Mouse (Mus musculus) kidney, postnatal 0 days (tissue): ENCODE measurements around the gene Cops3. TPM values are rescaled to one million over a fixed set of nuclear protein-coding genes. Genes with fewer than 3 reads are reported as not detected.
A peak's percentile ranks its signal among the peaks of the same experiment; 100 is the strongest.

ENCODE experiments used
- ATAC-seq: fragments of 200-750 bp; cut with Nextera tagmentation; replicated peaks from 2 replicates; pipeline ENCODE4 v1.8.0; 2017; ENCODE audit warnings: low read depth, moderate number of reproducible peaks, moderate TSS enrichment, moderate library complexity; ENCODE audit not compliant: low FRiP score
- DNase-seq: peaks from one replicate; pipeline ENCODE4 v3.0.0-alpha.2; 2016; ENCODE audit warnings: low spot score
- H3K27ac ChIP-seq: fragments of 300-500 bp; sonication (generic); 2 replicates; pipeline ENCODE4 v1.5.1; 2014; ENCODE audit warnings: mild to moderate bottlenecking
- H3K27me3 ChIP-seq: fragments of 300-500 bp; sonication (generic); 2 replicates; pipeline ENCODE4 v1.6.1; 2014; ENCODE audit warnings: low read length, mixed read lengths; ENCODE audit not compliant: insufficient read depth
- H3K36me3 ChIP-seq: fragments of 300-500 bp; sonication (generic); 2 replicates; pipeline ENCODE4 v1.6.1; 2014; ENCODE audit warnings: low read length, mixed read lengths; ENCODE audit not compliant: insufficient read depth
- H3K4me1 ChIP-seq: fragments of 300-500 bp; sonication (generic); replicated peaks from 2 replicates; pipeline ENCODE4 v1.6.1; 2014; ENCODE audit warnings: antibody characterized with exemption, low read length, mixed read lengths; ENCODE audit not compliant: insufficient read depth
- H3K4me2 ChIP-seq: fragments of 300-500 bp; sonication (generic); 2 replicates; pipeline ENCODE4 v1.6.1; 2014; ENCODE audit warnings: mild to moderate bottlenecking, low read length, moderate library complexity, mixed read lengths
- H3K4me3 ChIP-seq: fragments of 300-500 bp; sonication (generic); replicated peaks from 2 replicates; pipeline ENCODE4 v1.5.1; 2014; ENCODE audit warnings: low read depth, low read length
- H3K9ac ChIP-seq: fragments of 300-500 bp; sonication (generic); 2 replicates; pipeline ENCODE4 v1.6.1; 2014; ENCODE audit warnings: low read depth, low read length
- H3K9me3 ChIP-seq: fragments of 300-500 bp; sonication (generic); replicated peaks from 2 replicates; pipeline ENCODE4 v1.6.1; 2016; ENCODE audit warnings: low read length, inconsistent platforms, mixed read lengths
- CTCF ChIP-seq: IDR thresholded peaks from 2 replicates; pipeline ENCODE4 v1.5.1; 2016; ENCODE audit warnings: antibody characterized with exemption, low read depth, mild to moderate bottlenecking, moderate library complexity
- WGBS: fragments of 180-500 bp; shearing (Covaris S2); extraction: QIAGEN DNeasy Blood & Tissue Kit; methylation state at CpG from one replicate; pipeline ENCODE4 v1.1.7; 2014; 5-methylcytosine and 5-hydroxymethylcytosine counted together
- polyA plus RNA-seq: library from polyadenylated mRNA; unstranded; fragments of >200 nt; fragmentation: Nextera tagmentation; extraction: Ambion mirVana; gene quantifications from 2 replicates; pipeline ENCODE4 v1.2.1, GENCODE M21; 2015

The Cops3 gene
- polyA plus RNA-seq, 1 experiment from 2014 or later = 144 TPM

GRCm38 (mm10) chr11:59808170-59808960 lies 31.3 kb downstream of the Cops3 start:
- peak; percentile 40 for TF ChIP-seq CTCF
- peak overlapping the region; percentile 90; the same call in 1 of the 2 replicates for H3K9ac ChIP-seq
- no peak for DNase-seq
- H3K4me1 ChIP-seq = peaks cover 8% of the 10 kb centered on the region
- peak overlapping the region; percentile 77 for H3K4me3 ChIP-seq
- H3K4me2 ChIP-seq = peak overlapping the region; percentile 85
- ATAC-seq = no peak
- H3K27me3 ChIP-seq = no peaks in the 10 kb centered on the region
- no peaks in the 10 kb centered on the region for H3K9me3 ChIP-seq
- peaks cover 33% of the 10 kb centered on the region for H3K36me3 ChIP-seq
- 69% methylated on average over 14 of the region's 14 CpGs for WGBS
- peak overlapping the region; percentile 25; the same call in 1 of the 2 replicates for H3K27ac ChIP-seq

DNA sequence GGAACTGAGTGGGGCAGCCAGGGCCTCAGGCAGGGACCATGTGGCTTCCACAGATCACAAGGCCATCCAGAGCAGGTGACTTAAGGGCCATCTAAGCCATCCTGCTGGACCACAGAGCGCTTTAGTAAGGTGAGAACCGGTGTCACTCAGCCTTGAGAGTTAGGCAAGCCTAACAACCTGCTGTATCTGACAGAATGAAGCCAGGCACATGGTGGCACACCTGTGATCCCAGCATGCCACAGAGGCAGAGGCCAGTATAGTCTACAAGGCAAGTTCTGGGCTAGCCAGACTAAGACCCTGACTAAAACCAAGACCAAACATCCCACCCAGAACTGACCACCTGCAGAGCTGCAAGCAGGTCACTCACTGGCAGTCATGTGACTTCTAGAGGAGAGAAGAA lies 34.0 kb downstream of the Cops3 start:
- no peak overlapping the region for H3K27ac ChIP-seq

DNA sequence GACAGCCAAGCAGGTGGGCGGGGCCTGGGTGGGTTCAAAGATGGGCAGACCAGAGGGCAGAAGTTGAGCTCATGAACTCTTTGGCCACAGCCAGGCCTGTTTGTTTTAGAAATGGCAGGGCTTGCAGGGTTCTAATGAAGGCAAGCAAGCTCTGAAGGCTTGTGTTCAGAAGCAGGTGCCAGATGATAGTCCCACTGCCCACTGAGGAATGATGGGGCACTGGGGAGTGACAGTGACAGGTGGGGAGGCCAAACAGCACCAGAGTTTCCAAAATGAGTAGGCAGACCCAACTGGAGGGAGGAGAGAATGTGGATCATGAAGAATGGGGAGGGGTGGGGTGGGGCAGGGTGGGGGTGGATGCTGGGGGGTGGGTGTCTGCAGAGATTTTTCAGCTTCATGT lies 34.4 kb downstream of the Cops3 start:
- no peak for TF ChIP-seq CTCF
- peaks cover 61% of the 10 kb centered on the region for H3K36me3 ChIP-seq
- WGBS = 91% methylated on average over 1 of the region's 1 CpGs

More for the DNA sequence above, 34.0 kb downstream of the Cops3 start:
- Histone ChIP-seq H3K4me2 (no peak overlapping the region), H3K27me3 (no peaks in the 10 kb centered on the region), H3K4me3 (no peak overlapping the region), H3K4me1 (peaks cover 8% of the 10 kb centered on the region), H3K9ac (no peak overlapping the region), H3K9me3 (no peaks in the 10 kb centered on the region), H3K36me3 (peaks cover 57% of the 10 kb centered on the region)
- 95% methylated on average over 2 of the region's 2 CpGs for WGBS
- TF ChIP-seq CTCF = no peak
- no peak for ATAC-seq
- no peak for DNase-seq

DNA sequence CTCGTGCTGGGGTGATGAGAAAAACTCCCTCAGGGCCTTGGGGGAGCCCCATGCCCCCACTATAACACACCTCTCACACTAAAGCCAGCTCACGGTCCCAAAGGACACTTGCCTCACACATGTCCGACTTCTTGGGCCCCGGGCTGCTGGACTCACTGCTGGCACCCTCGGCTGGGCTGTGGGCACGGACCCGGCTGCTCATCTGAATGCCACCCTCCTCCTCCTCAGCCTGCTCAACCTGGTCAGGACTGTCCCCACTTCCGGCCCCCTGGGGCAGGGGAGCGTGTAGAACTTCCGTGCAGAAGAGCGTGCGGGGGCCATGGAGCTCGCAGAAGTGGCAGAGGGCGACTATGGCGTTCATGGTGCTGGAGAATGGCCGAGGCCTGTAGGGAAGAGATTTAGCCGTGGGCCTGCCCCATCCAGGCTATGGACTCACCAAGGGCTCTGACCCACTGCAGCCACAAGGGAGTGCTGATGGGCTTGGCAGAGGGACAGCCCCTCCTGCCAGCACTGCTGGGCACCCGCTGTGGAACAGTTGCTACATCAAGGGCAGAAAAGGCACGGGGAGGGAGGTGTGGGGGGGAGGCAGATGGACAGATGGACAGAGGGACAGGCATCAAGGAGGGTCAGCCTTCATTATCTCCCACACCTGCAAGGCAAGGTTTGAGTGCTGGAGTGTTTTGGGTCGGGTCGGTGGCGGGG lies 35.1 kb downstream of the Cops3 start:
- TF ChIP-seq CTCF = no peak
- Histone ChIP-seq H3K9me3 (no peaks in the 10 kb centered on the region), H3K4me1 (peaks cover 8% of the 10 kb centered on the region), H3K36me3 (peaks cover 67% of the 10 kb centered on the region), H3K4me3 (no peak overlapping the region), H3K4me2 (no peak overlapping the region), H3K27me3 (no peaks in the 10 kb centered on the region), H3K27ac (no peak overlapping the region), H3K9ac (no peak overlapping the region)
- ATAC-seq (no peak), DNase-seq (no peak)
- 86% methylated on average over 22 of the region's 22 CpGs for WGBS

More for the DNA sequence above, 34.4 kb downstream of the Cops3 start:
- Histone ChIP-seq H3K9ac (no peak overlapping the region), H3K27ac (no peak overlapping the region), H3K4me2 (no peak overlapping the region), H3K27me3 (no peaks in the 10 kb centered on the region), H3K4me1 (peaks cover 8% of the 10 kb centered on the region), H3K9me3 (no peaks in the 10 kb centered on the region), H3K4me3 (no peak overlapping the region)
- DNase-seq (no peak), ATAC-seq (no peak)

- ATAC-seq = no peak
- TF ChIP-seq CTCF = no peak
- WGBS = 81% methylated on average over 14 of the region's 14 CpGs
- no peak overlapping the region for H3K4me2 ChIP-seq
- no peaks in the 10 kb centered on the region for H3K27me3 ChIP-seq
- no peak overlapping the region for H3K27ac ChIP-seq
- no peak for DNase-seq
- H3K4me1 ChIP-seq = peaks cover 1% of the 10 kb centered on the region
- H3K4me3 ChIP-seq = no peak overlapping the region
- H3K9me3 ChIP-seq = no peaks in the 10 kb centered on the region
- peaks cover 77% of the 10 kb centered on the region for H3K36me3 ChIP-seq
- no peak overlapping the region for H3K9ac ChIP-seq
These were observed 36.1 kb downstream of the Cops3 start for GRCm38 (mm10) chr11:59803516-59803915.

DNA sequence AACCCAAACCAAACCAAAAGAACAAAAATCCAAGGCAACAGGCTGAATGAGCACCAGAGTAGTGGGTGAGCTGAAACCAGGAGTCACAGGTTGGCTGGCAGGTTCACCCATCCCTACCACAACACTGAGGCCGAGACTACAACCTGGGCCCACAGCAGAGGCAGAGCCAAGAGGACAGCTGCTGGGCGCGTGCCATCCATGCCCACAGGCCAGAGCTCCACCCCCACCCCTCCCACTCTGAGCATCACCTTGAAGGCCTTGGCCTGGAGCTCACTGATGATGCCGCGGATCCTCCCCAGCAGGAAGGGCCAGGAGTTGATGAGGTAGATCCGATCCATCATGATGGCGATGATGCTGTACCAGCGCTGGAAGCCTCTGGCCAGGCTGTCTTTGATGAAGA lies 37.8 kb downstream of the Cops3 start:
- TF ChIP-seq CTCF = no peak
- DNase-seq (no peak), ATAC-seq (no peak)
- H3K27me3 ChIP-seq = no peaks in the 10 kb centered on the region
- H3K27ac ChIP-seq = no peak overlapping the region
- no peak overlapping the region for H3K4me3 ChIP-seq
- H3K9me3 ChIP-seq = no peaks in the 10 kb centered on the region
- no peaks in the 10 kb centered on the region for H3K4me1 ChIP-seq
- peaks cover 84% of the 10 kb centered on the region for H3K36me3 ChIP-seq
- H3K4me2 ChIP-seq = no peak overlapping the region
- WGBS = 97% methylated on average over 8 of the region's 8 CpGs
- H3K9ac ChIP-seq = no peak overlapping the region
